Mouse (Mus musculus) cerebellum, postnatal 10 days (tissue): ENCODE measurements at regions not wholly inside any gene's neighbourhood (a gene's known extent, or its start where the extent isn't known, plus 50 kb on each side); places are given as distances from the start of the nearest gene placed in this dataset.
"Not testable (repeated sequence)": the region's sequence is repeated elsewhere in the genome, so short reads cannot be mapped to it uniquely, and the experiment has no call there.

ENCODE experiments used
- DNase-seq, 2 experiments: peaks; one replicate each; pipeline ENCODE4 v3.0.0; 2021; ENCODE audit warnings: mixed read lengths in 2 of 2

- DNase-seq: peak; percentile 58 to 79
These were observed 59.0 kb upstream of the Kbtbd8 start for GRCm38 (mm10) chr6:95058017-95058416.

GRCm38 (mm10) chr6:95056222-95056621, 60.8 kb upstream of the Kbtbd8 start:
- no peak for DNase-seq

GRCm38 (mm10) chr6:95053717-95054382, 63.2 kb upstream of the Kbtbd8 start:
- DNase-seq: no peak

GRCm38 (mm10) chr6:95041351-95041750, 75.7 kb upstream of the Kbtbd8 start:
- DNase-seq: not testable (repeated sequence)

- no peak for DNase-seq
These were observed 92.8 kb upstream of the Kbtbd8 start for GRCm38 (mm10) chr6:95024239-95024638.

GRCm38 (mm10) chr6:95021724-95022123, 95.3 kb upstream of the Kbtbd8 start:
- peak in 1 of 2 experiments; percentile 9 for DNase-seq

- DNase-seq: no peak
These were observed 99.1 kb upstream of the Kbtbd8 start for GRCm38 (mm10) chr6:95017911-95018310.

GRCm38 (mm10) chr6:95017484-95017883, 99.6 kb upstream of the Kbtbd8 start:
- no peak for DNase-seq

- no peak for DNase-seq
These were observed 103.9 kb upstream of the Kbtbd8 start for GRCm38 (mm10) chr6:95013096-95013495.

- DNase-seq: no peak
These were observed 110.6 kb upstream of the Kbtbd8 start for GRCm38 (mm10) chr6:95006485-95006884.

GRCm38 (mm10) chr6:95003716-95004115, 113.3 kb upstream of the Kbtbd8 start:
- DNase-seq: no peak

- DNase-seq: no peak
These were observed 117.5 kb upstream of the Kbtbd8 start for GRCm38 (mm10) chr6:94999562-94999961.

- peak; percentile 36 to 54 for DNase-seq
These were observed 118.0 kb upstream of the Kbtbd8 start for GRCm38 (mm10) chr6:94999002-94999401.

- no peak for DNase-seq
These were observed 118.7 kb upstream of the Kbtbd8 start for GRCm38 (mm10) chr6:94998371-94998770.

GRCm38 (mm10) chr6:94994376-94994775, 122.7 kb upstream of the Kbtbd8 start:
- DNase-seq: no peak

- DNase-seq: no peak
These were observed 129.6 kb upstream of the Kbtbd8 start for GRCm38 (mm10) chr6:94987427-94987826.

- peak; percentile 52 to 86 for DNase-seq
These were observed 130.7 kb upstream of the Kbtbd8 start for GRCm38 (mm10) chr6:94986346-94986745.

GRCm38 (mm10) chr6:94984411-94984895, 132.6 kb upstream of the Kbtbd8 start:
- no peak for DNase-seq

- DNase-seq: no peak
These were observed 148.4 kb upstream of the Kbtbd8 start for GRCm38 (mm10) chr6:94968683-94969082.

GRCm38 (mm10) chr6:94966962-94967361, 150.1 kb upstream of the Kbtbd8 start:
- DNase-seq: peak; percentile 4 to 72

- no peak for DNase-seq
These were observed 153.8 kb upstream of the Kbtbd8 start for GRCm38 (mm10) chr6:94963204-94963603.

- no peak for DNase-seq
These were observed 154.5 kb upstream of the Kbtbd8 start for GRCm38 (mm10) chr6:94962411-94963087.

- no peak for DNase-seq
These were observed 155.2 kb upstream of the Kbtbd8 start for GRCm38 (mm10) chr6:94961821-94962220.

- no peak for DNase-seq
These were observed 159.1 kb upstream of the Kbtbd8 start for GRCm38 (mm10) chr6:94957990-94958389.
